Mouse (Mus musculus): ENCODE data around the gene Mt2.

The Mt2 gene

GRCm38 (mm10) chr8:94172809-94173732 is 607 bp downstream of the Mt2 start:
- DNase-seq (ENCODE audit: low read depth in 1 of 2, low spot score in 2 of 2), result no peak

- DNase-seq (ENCODE audit: low read depth in 1 of 2, low spot score in 2 of 2), result no peak
These were observed 1.5 kb downstream of the Mt2 start for GRCm38 (mm10) chr8:94173848-94174403.

- DNase-seq (ENCODE audit: low read depth in 1 of 2, low spot score in 2 of 2), result no peak
These were observed 2.3 kb downstream of the Mt2 start for GRCm38 (mm10) chr8:94174619-94175213.

- no peak for DNase-seq (ENCODE audit: low read depth in 1 of 2, low spot score in 2 of 2)
These were observed 5.4 kb downstream of the Mt2 start for GRCm38 (mm10) chr8:94177716-94178390.

- DNase-seq (ENCODE audit: low read depth in 1 of 2, low spot score in 2 of 2), result peak; percentile 76 to 80
These were observed 6.6 kb downstream of the Mt2 start, which contains the start of gene Mt1 for GRCm38 (mm10) chr8:94178857-94179712. TSS of gene Mt1 (plus strand) at chr8:94179082.

- no peak for DNase-seq (ENCODE audit: low read depth in 1 of 2, low spot score in 2 of 2)
These were observed 7.5 kb downstream of the Mt2 start for GRCm38 (mm10) chr8:94179713-94180560.

DNA sequence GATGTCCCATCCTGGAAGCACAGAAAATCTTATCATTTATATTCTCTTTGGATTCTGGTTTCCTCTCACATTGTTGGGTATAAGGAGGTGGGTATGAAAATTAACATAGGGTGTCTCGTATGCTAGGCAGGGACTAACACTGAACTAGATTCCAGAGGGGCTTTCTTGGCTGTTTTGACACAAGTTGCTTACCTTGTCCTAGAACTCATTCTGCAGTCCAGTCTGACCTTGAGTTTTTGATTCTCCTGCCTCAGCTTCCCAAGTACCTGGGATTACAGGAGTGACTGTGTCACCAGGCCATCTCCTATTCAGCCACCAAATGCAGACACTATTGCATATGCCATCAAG is 8.1 kb downstream of the Mt2 start:
- DNase-seq (ENCODE audit: low read depth in 1 of 2, low spot score in 2 of 2), result no peak

GRCm38 (mm10) chr8:94182055-94182929 is 9.8 kb downstream of the Mt2 start:
- no peak for DNase-seq (ENCODE audit: low read depth in 1 of 2, low spot score in 2 of 2)

GRCm38 (mm10) chr8:94183117-94183516 is 10.7 kb downstream of the Mt2 start:
- peak; percentile 39 to 60 for DNase-seq (ENCODE audit: low read depth in 1 of 2, low spot score in 2 of 2)

- no peak for DNase-seq (ENCODE audit: low read depth in 1 of 2, low spot score in 2 of 2)
These were observed 11.9 kb downstream of the Mt2 start for GRCm38 (mm10) chr8:94184357-94184843.

DNA sequence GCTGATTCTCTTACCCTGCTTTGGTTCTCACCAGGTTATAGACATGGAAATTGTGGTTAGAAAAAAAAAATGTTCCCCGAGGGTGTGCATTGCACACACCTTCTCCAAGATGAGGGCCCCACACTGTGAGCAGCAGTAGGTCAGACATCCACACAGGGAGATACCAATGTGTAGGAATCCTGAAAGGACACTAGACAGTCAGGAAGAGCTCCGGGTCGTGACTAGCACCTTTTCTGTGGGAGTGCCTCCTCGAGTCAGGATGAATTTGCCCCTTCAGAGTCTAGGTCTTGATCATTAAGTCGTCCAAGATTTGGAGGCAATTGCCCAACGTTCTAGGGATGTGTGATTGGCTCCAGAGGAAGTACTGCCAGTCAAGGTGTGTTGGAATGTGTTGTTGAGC is 13.3 kb downstream of the Mt2 start:
- no peak for DNase-seq (ENCODE audit: low read depth in 1 of 2, low spot score in 2 of 2)

- DNase-seq (ENCODE audit: low read depth in 1 of 2, low spot score in 2 of 2), result no peak
These were observed 14.1 kb downstream of the Mt2 start for GRCm38 (mm10) chr8:94186542-94186941.

- peak in 1 of 2 experiments; percentile 36 for DNase-seq (ENCODE audit: low read depth in 1 of 2, low spot score in 2 of 2)
These were observed 15.0 kb downstream of the Mt2 start for GRCm38 (mm10) chr8:94187290-94188002.

DNA sequence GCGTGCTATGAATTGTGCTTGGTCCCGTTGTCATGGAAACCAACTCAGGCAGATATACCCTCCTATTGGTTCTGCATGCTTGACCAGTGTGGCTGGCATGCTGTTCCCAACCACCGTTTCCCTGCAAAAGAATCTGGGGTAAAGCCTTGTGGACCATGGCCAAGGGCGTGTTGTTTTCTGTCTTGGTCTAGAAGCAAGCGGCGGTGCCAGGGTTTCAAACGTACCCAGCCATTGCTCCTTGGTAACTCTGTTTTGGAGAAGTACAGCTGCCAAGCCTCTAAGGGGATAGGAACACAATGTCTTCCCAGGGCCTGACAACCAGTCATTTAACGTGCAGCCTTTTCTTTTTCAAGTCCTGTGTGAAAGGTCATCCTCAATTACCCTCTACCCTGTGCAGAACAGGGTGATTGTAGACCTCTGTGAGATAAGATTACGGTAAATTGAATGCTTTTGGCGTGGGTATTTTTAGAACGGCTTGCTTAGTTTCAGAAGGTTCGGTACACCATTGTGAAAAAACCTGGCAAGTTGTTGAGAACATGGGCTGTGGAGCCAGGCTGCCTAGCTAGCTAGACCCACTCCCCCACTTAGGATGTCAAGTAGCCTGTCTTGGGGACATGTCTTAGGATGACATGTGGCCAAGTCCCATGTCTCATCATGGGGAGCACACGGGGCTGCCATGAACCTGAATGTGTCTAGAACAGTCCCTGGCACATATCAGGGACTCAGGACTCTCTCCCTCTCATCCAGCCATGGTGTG is 17.0 kb downstream of the Mt2 start:
- DNase-seq (ENCODE audit: low read depth in 1 of 2, low spot score in 2 of 2), result no peak

- DNase-seq (ENCODE audit: low read depth in 1 of 2, low spot score in 2 of 2), result peak; percentile 91 to 92
These were observed 18.7 kb downstream of the Mt2 start for GRCm38 (mm10) chr8:94191101-94191691.

DNA sequence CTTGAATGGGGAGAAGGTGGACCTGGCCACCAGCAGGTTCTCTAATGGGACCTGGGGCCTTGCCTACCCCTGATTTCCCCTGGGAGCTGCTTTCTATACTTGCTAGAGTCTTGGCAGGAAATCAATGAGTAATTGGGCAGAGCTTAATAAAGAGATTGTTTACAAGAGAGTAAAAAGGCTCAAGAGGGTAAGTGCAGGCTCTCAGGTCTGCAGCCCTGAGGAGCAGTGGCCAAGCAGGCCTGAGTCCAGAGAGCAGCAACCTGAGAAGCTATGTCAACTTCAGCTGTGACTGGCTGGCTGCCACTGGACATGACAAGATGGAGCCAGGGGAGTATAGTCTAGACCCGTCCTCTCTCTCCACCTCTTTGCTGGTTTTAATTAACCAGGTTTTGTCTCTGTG is 20.5 kb downstream of the Mt2 start:
- no peak for DNase-seq (ENCODE audit: low read depth in 1 of 2, low spot score in 2 of 2)

Measured in monocyte, adult 2 months (primary cell).